In genomic region chr17:47177671-47178246, GRCm38 (mm10) we compare ENCODE assay signal across 10 mouse cellular contexts.
DNase-seq lines count a peak whose midpoint lies in the region; ATAC-seq and TF ChIP-seq lines count a peak whose summit lies in the region.
"Had no signal": no experiment of that assay in that cellular context is flagged by ENCODE, and none has a peak within 500 bp of the region (broad histone marks: within the 10 kb centered on the region; RNA-seq: fewer than 3 reads in every experiment).

No protein-coding gene starts in this region.

- peak; percentile 33 for DNase-seq in left cerebral cortex, adult 11 months (ENCODE audit: low spot score)
- DNase-seq in left cerebral cortex, postnatal 10 days (ENCODE audit: extremely low spot score in 1 of 2, low spot score in 2 of 2): no peak
- DNase-seq in Patski (ENCODE audit: low read depth, low spot score): peak; percentile 42
- peak; percentile 66 for DNase-seq in brain, embryonic 14.5 days (ENCODE audit: low read depth)
- DNase-seq in left cerebral cortex, adult 2 months (ENCODE audit: extremely low spot score in 1 of 2, low spot score in 2 of 2): no peak
- DNase-seq in ovary, adult 18-20 months (ENCODE audit: low spot score): no peak
- no peak for DNase-seq in urinary bladder, postnatal 25 days (ENCODE audit: low spot score)
- DNase-seq: cerebellum, adult 18-20 months; thymus, adult 2 months had no signal

- in situ Hi-C loops in Patski (cut with MboI; ENCODE audit: low pct_unique_long_range_greater_than_20kb): no loop called here

- peak overlapping the region; percentile 11 for H3K27ac ChIP-seq in left cerebral cortex, adult 2 months

- CTCF ChIA-PET in Patski (lab: Charles Lee): interaction anchor here (1.2 to 2.0 kb wide), 2 partner anchors 21 to 139 kb away, joined by 3 to 5 read pairs; no protein-coding TSS in a partner anchor

- H3K27me3 ChIP-seq in Patski: no peaks in the 10 kb centered on the region

- POLR2A ChIA-PET in Patski (lab: Charles Lee): no interaction called here

- no peak overlapping the region for H3K4me3 ChIP-seq in left cerebral cortex, adult 2 months

- no peak for TF ChIP-seq POLR2A in brain, embryonic 14.5 days (IDR thresholded peaks at IDR 0.05; ENCODE audit: borderline replicate concordance, extremely low read depth, insufficient read depth, insufficient read length, poor library complexity, severe bottlenecking)

- intact Hi-C loops in left cerebral cortex, postnatal 10 days (cut with DNase I): no loop called here
- intact Hi-C loops in left cerebral cortex, adult 2 months (cut with DNase I): loop anchor here (2.0 to 5.0 kb wide), 2 partner anchors 21 to 35 kb away; no protein-coding TSS in a partner anchor

- TF ChIP-seq CTCF in Patski (IDR thresholded peaks at IDR 0.05): no peak
- no peak for TF ChIP-seq CTCF in brain, embryonic 14.5 days (IDR thresholded peaks at IDR 0.05; ENCODE audit: borderline replicate concordance, extremely low read depth, insufficient read depth, insufficient read length)
- no peak for TF ChIP-seq CTCF in left cerebral cortex, adult 2 months (IDR thresholded peaks at IDR 0.05)

- ATAC-seq in Patski: peak; percentile 58
- ATAC-seq: inflammation-experienced regulatory T-cells, adult 6 months had no signal

Comparison
In these comparisons a context has a peak if more than half of its experiments do, and no peak if none do; other contexts are left out.
1. DNase-seq: peak in left cerebral cortex, adult 11 months (single experiment), Patski (single experiment) and brain, embryonic 14.5 days (single experiment); none in left cerebral cortex, postnatal 10 days (0 of 2), left cerebral cortex, adult 2 months (0 of 2), ovary, adult 18-20 months (single experiment) and urinary bladder, postnatal 25 days (single experiment).